Mouse (Mus musculus) kidney, adult 2 months (tissue): Measurements from ENCODE around the gene Rabl3. TPM values are rescaled to one million over a fixed set of nuclear protein-coding genes. Genes with fewer than 3 reads are reported as not detected.

Experiments
- DNase-seq: peaks from one replicate; pipeline ENCODE4 v3.0.0; 2021
- H3K27ac ChIP-seq: fragments of 200-500 bp; 2 replicates; pipeline ENCODE4 v1.5.1; 2012; ENCODE audit warnings: low read depth, low read length, control low read depth, inconsistent platforms; ENCODE audit not compliant: insufficient read depth
- H3K27me3 ChIP-seq: fragments of 200-500 bp; replicated peaks from 2 replicates; pipeline ENCODE4 v1.6.1; 2012; ENCODE audit warnings: mild to moderate bottlenecking, moderate library complexity, low read length, inconsistent platforms; ENCODE audit not compliant: control insufficient read depth, insufficient read depth
- H3K36me3 ChIP-seq: fragments of 200-500 bp; 2 replicates; pipeline ENCODE4 v1.6.1; 2012; ENCODE audit warnings: mild to moderate bottlenecking, moderate library complexity, low read length, inconsistent platforms; ENCODE audit not compliant: control insufficient read depth, insufficient read depth
- H3K4me1 ChIP-seq: fragments of 200-500 bp; 2 replicates; pipeline ENCODE4 v1.6.1; 2011; ENCODE audit warnings: low read length; ENCODE audit not compliant: control insufficient read depth, insufficient read depth
- H3K4me3 ChIP-seq: fragments of 200-500 bp; 2 replicates; pipeline ENCODE4 v1.5.1; 2011; ENCODE audit warnings: mild to moderate bottlenecking, low read depth, low read length, control low read depth; ENCODE audit not compliant: insufficient read depth
- CTCF ChIP-seq: fragments of 200-500 bp; conservative IDR thresholded peaks from 2 replicates; pipeline ENCODE4 v1.5.1; 2011; ENCODE audit warnings: low read depth, mild to moderate bottlenecking, control low read depth, low read length, moderate library complexity, mixed read lengths; ENCODE audit not compliant: insufficient read depth, insufficient read length
- POLR2A ChIP-seq: fragments of 200-500 bp; IDR thresholded peaks from one replicate; pipeline ENCODE4 v1.6.1; 2011; ENCODE audit warnings: low read depth, low read length, control low read depth
- WGBS: fragments of 180-500 bp; shearing (Covaris S2); methylation state at CpG from one replicate; pipeline ENCODE4 v1.1.7; 2018; 5-methylcytosine and 5-hydroxymethylcytosine counted together
- polyA plus RNA-seq: library from polyadenylated mRNA; depleted of rRNA; stranded (reverse); fragments of >200 nt; gene quantifications from 2 replicates; pipeline ENCODE4 v1.2.3, GENCODE M21; 2012

Rabl3 gene
- polyA plus RNA-seq, 1 experiment, result 4.2 TPM

- H3K27me3 ChIP-seq, result no peaks in the 10 kb centered on the region
- no peak overlapping the region for H3K27ac ChIP-seq
- 71% methylated on average over 5 of the region's 5 CpGs for WGBS
- no peak overlapping the region for H3K4me3 ChIP-seq
- no peak for TF ChIP-seq CTCF
- no peak for TF ChIP-seq POLR2A
- H3K36me3 ChIP-seq, result no peaks in the 10 kb centered on the region
- H3K4me1 ChIP-seq, result no peaks in the 10 kb centered on the region
- no peak for DNase-seq
These were observed 6.6 kb downstream of the Rabl3 start for GRCm38 (mm10) chr16:37546312-37546711.

- no peaks in the 10 kb centered on the region for H3K4me1 ChIP-seq
- 90% methylated on average over 3 of the region's 3 CpGs for WGBS
- no peak for DNase-seq
- TF ChIP-seq POLR2A (no peak), CTCF (no peak)
- H3K27me3 ChIP-seq, result no peaks in the 10 kb centered on the region
- no peak overlapping the region for H3K4me3 ChIP-seq
- H3K36me3 ChIP-seq, result no peaks in the 10 kb centered on the region
- no peak overlapping the region for H3K27ac ChIP-seq
These were observed 10.6 kb downstream of the Rabl3 start for GRCm38 (mm10) chr16:37550266-37550665.

DNA sequence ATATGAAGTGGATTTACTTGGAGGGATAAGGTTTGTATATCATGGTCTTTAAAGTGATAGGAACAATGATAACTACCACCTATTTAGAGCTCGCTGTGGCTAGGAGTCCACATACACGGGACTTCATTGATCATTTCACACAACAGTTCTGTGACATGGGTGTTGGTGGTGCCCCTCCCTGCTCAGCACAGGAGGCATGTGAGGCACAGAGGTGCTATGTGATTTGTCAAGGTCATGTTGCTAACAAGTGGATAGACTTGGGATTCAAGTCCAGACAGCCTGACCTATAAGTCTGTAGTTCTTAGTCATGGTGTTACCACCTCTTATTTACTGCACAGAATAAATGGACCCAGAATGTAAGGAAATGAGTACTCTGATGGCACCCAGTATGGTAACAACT lies 11.3 kb downstream of the Rabl3 start:
- Histone ChIP-seq H3K27ac (no peak overlapping the region), H3K27me3 (no peaks in the 10 kb centered on the region), H3K4me3 (no peak overlapping the region), H3K4me1 (no peaks in the 10 kb centered on the region), H3K36me3 (no peaks in the 10 kb centered on the region)
- no peak for DNase-seq
- TF ChIP-seq POLR2A, result no peak
- TF ChIP-seq CTCF, result no peak
- WGBS, result 96% methylated on average over 2 of the region's 2 CpGs

DNA sequence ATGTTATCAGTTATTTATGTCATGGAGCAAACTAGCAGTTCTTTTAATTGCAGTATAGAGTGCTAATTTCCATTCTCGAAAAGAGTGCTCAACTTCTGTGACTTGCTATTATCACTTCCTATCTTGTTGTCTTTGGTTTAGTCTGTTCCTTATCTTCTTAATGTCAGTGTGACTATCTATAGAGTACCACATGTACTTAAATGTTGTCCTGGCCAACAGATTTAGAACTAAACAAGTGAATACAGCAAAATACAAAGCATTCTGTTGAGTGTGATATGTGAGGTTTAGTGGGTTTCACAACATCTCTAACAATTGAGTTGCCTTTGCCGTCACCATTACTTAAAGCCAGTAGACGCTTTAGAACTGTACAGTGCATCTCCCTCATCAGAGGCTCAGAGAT lies 13.1 kb downstream of the Rabl3 start:
- H3K4me1 ChIP-seq, result no peaks in the 10 kb centered on the region
- TF ChIP-seq CTCF (no peak), POLR2A (no peak)
- H3K27me3 ChIP-seq, result no peaks in the 10 kb centered on the region
- 93% methylated on average over 3 of the region's 3 CpGs for WGBS
- H3K36me3 ChIP-seq, result no peaks in the 10 kb centered on the region
- no peak overlapping the region for H3K27ac ChIP-seq
- no peak overlapping the region for H3K4me3 ChIP-seq
- no peak for DNase-seq

GRCm38 (mm10) chr16:37562414-37562813 lies 22.7 kb downstream of the Rabl3 start:
- 68% methylated on average over 6 of the region's 6 CpGs for WGBS
- no peak overlapping the region for H3K4me3 ChIP-seq

GRCm38 (mm10) chr16:37562961-37563360 lies 23.3 kb downstream of the Rabl3 start:
- TF ChIP-seq POLR2A (no peak), CTCF (no peak)
- WGBS, result 93% methylated on average over 5 of the region's 5 CpGs
- DNase-seq, result no peak
- Histone ChIP-seq H3K27me3 (no peaks in the 10 kb centered on the region), H3K36me3 (peaks cover 4% of the 10 kb centered on the region), H3K4me3 (no peak overlapping the region), H3K4me1 (no peaks in the 10 kb centered on the region), H3K27ac (no peak overlapping the region)

More at GRCm38 (mm10) chr16:37562414-37562813, 22.7 kb downstream of the Rabl3 start:
- TF ChIP-seq POLR2A (no peak), CTCF (no peak)
- DNase-seq, result no peak
- Histone ChIP-seq H3K36me3 (peaks cover 4% of the 10 kb centered on the region), H3K4me1 (no peaks in the 10 kb centered on the region), H3K27me3 (no peaks in the 10 kb centered on the region), H3K27ac (no peak overlapping the region)

- Histone ChIP-seq H3K36me3 (peaks cover 1% of the 10 kb centered on the region; the same call in 1 of the 2 replicates), H3K4me1 (no peaks in the 10 kb centered on the region), H3K4me3 (no peak overlapping the region), H3K27me3 (no peaks in the 10 kb centered on the region), H3K27ac (no peak overlapping the region)
- TF ChIP-seq CTCF, result no peak
- no peak for TF ChIP-seq POLR2A
- DNase-seq, result no peak
- WGBS, result 100% methylated on average over 1 of the region's 1 CpGs
These were observed 25.4 kb downstream of the Rabl3 start for GRCm38 (mm10) chr16:37565117-37565516.

DNA sequence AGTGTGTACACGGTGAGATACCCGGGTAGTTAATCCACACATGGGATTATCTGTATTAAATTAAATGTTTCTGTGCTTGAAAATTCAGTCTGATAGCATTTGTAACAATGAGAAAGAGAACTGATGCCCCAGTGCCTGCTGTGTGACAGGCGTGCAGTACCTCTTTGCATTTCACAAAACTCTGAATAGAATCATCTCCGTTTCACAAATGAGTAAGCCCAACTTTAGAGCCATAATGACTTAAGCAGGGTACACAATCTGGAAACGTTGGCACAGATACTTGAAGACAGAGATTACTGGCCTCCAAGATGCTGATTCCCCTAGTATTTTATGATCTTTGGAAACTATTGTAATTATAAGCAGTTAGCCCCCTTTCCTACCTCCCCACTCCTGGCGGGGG lies 26.4 kb downstream of the Rabl3 start:
- Histone ChIP-seq H3K36me3 (peaks cover 1% of the 10 kb centered on the region; the same call in 1 of the 2 replicates), H3K4me3 (no peak overlapping the region), H3K4me1 (no peaks in the 10 kb centered on the region), H3K27me3 (no peaks in the 10 kb centered on the region), H3K27ac (no peak overlapping the region)
- DNase-seq, result no peak
- WGBS, result 86% methylated on average over 6 of the region's 6 CpGs
- TF ChIP-seq CTCF (no peak), POLR2A (no peak)
